Mouse (Mus musculus): ENCODE measurements at regions not wholly inside any gene's neighbourhood (a gene's known extent, or its start where the extent isn't known, plus 50 kb on each side); places are given as distances from the start of the nearest gene placed in this dataset.

DNA sequence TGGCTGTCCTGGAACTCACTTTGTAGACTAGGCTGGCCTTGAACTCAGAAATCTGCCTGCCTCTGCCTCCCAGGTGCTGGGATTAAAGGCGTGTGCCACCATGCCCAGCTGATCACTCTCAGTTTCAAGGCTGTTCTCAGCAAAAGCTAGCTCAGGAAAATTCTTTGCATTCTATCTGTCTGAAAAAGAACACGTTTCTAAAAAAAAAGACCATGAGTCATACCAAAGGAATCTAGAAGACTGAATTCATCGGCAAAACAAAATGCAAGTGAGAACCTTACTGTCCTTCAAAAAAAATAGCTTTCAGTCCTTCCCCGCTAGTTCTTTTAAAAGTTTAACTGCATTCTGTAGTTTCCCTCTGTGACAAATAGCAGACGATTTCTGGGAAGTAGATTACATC lies 596.3 kb upstream of the Syt1 start:
- in situ Hi-C loops (cut with MboI, MseI): no loop called here

DNA sequence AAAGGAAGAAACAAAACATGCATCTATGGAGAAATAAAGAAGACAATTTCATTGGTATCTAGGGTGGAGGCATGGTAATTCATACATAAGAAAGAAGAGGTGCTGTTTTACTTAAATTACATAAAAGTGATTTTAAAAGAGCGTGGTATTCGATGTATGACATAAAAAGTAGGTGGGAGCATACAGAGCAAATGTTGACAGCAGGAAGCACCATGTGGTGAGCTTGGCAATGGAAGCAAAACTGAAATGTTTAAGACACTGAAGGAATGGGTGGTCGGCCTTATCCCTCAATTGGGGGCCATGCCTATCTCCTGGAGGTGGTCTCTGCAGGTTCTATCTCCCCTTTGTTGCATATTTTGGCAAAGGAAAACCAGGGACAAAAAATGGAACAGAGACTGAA lies 592.5 kb upstream of the Syt1 start:
- in situ Hi-C loops (cut with MboI, MseI): no loop called here

DNA sequence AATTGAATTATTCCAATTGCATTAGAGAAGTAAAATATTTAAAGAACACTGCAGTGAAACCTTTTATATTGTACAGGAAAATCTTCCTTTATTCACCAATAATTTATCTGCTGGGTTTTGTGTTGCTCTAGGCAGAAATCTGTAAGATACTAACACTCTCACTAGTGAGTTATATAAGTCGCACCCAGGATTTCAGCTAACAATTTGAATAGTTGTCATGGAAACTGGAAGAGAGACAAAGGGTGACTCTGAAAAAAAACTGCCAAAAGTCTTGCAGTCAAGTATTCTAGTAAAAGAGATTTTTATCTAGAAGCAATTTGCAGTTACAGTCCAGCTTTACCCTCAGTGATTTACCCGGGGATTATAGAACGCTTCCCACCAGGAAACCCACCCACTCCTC lies 587.8 kb upstream of the Syt1 start:
- in situ Hi-C loops (cut with MboI, MseI): no loop called here

DNA sequence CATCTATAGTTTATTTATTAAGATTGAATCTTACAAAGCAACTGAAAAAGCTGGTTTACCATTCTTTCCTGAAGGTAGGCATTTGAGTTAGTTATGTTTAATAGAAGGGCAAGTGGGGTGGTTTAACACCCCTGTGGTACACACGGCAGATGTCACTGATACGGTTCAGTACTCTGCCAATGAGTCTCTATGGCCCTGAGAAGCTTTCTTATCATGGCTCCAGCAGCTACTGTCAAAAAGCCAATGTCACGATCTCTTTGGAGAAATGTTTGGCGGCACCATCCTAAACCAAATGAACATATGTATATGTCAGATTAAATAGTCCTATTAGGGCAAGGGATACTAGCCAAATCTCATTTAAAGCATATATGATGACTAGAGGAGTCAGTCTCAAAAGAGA lies 562.4 kb upstream of the Syt1 start:
- in situ Hi-C loops (cut with MboI, MseI): no loop called here

DNA sequence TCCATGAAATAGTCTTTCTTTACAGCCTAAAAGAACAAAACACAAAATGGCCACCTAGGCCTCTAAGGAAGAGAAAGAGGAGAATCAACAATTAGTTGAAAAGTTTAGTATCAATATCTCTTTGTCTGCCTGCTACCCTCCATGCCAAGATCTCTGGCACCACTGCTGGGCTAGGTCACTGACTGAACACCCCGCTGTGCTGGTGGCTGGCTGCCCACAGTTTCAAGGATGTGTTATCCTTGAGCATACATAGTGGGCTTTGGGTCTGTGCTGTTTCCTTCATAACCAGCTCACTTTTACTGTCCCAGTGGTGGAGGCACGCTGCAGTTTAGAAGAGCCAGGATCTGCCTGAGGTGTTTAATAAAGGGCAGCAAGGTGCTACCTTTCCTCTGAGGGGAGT lies 559.0 kb upstream of the Syt1 start:
- in situ Hi-C loops (cut with MboI, MseI): no loop called here

DNA sequence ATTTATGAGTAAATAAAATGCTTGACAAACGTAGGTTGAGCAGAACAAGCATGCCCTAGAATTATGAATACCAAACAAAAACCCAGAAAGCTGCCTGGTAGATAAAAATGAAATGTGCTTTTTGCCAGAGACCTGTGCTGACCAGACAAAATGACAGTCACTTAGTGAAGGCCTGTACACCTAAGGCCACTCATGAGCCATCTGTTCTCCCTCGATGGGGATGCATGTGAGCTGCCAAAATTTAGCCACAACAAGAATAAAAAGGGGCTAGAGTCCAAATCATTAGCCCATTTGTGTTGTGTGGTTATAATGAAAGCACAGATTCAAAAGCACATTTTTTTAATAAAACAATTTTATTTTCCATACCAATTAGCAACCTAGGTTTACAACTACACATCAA lies 555.9 kb upstream of the Syt1 start:
- in situ Hi-C loops (cut with MboI, MseI): no loop called here

DNA sequence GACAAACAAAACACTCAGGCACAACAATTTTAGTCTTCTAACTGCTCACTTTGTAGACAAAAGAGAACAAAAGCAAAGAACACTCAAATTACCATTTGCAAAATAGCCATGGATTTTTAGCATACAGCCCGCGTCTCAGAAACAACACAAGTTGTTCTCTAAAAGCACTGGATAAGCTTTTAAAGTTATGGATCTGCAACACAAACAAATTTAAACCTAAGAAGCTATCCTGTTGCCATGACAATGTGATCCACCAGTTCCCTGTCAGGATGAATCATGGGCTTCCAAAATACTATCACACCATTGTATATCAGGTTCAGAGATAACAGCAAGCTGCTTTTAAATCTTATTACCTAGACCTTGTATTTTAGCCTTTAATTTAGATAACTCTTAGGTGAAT lies 550.9 kb upstream of the Syt1 start:
- in situ Hi-C loops (cut with MboI, MseI): no loop called here

DNA sequence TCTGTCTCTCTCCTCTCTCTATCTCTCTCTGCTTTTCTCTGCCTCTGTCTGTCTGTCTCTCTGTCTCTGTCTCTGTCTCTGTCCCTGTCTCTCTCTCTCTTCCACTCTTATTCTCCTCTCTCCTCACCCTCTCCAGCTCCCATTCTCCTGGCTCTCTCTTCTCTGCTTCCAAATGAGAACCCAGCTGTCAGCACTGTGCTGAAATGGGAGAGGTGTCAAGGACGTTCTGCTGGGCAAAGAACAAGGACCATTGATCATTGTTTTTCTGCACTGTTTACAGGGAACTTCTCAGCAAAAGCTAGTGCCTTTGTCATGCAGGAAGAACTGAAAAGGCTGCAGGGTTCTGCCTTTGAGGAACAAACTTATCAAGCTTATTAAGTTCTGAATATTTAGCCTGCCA lies 550.3 kb upstream of the Syt1 start:
- in situ Hi-C loops (cut with MboI, MseI): no loop called here

DNA sequence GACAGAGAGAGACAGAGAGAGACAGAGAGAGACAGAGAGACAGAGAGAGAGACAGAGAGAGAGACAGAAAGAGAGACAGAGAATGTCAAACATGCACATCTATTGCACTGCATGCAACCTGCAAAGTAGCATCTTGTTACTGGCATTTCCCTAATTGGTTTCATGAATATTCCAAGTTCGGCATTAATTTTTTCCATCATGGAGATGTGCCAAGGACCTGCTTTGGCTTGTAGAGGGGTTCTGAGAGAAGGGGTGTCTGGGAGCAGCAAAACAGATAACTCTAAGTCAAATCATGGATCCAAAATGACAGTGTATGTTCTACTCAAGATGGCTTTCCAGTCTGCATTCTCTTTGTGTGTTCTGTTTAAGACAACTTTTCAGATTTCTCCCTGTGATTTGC lies 532.5 kb upstream of the Syt1 start:
- in situ Hi-C loops (cut with MboI, MseI): no loop called here

DNA sequence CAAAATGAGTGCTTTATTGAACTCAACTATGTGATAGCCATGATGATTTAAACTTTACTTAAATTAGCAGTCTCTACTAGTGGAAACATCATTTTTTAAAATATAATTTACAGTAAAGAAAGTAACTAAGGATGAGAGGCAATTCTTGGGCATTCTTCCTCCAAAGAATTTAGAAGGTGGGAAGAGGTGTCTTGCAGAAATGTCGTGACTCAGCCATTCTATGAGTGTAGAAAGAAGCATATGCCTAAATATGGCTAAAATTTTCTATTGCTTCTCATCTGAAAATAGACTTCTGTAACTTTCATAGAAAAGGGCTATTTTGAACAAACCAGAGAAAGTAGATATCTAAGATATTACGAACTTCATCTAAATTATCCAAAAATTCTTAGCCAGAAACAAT lies 529.4 kb upstream of the Syt1 start:
- in situ Hi-C loops (cut with MboI, MseI): no loop called here

DNA sequence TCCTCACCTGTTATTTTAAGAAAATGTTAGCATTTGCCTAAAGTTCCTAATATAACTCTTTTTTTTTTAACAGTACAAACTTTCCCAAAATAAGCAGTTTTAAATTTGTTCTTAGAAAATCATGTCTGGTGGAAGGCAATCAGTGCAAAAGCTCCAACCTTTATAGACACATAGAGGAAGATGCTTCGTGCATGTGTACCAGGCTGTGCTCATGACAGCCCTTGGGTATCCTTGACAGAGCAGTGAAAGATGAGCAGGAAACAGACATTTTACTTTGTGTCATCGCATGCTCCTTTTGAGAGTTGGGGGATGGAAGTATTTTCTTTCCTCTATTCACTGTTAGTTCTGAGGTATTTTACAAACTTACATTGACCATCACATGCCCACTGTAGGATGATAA lies 517.3 kb upstream of the Syt1 start:
- in situ Hi-C loops (cut with MboI, MseI): no loop called here

DNA sequence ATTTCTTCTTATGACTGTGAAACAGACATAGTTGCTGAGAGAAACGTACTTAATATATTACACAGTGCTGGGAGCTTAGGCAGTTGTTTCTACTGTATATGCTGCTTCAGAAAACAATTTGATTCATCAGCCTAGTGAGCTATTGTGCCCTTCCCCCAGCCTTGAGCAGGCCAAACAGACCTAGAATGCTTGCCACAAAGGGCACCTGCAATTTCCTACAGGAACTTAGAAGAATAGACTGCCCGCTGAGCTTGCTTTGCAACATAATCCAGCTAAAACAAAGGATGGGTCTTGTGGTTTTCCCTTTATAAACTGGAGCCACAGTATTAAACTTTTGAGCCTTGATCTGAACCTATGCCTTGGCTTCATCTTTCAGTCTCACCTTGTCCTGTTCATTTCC lies 510.9 kb upstream of the Syt1 start:
- in situ Hi-C loops (cut with MboI, MseI): no loop called here

DNA sequence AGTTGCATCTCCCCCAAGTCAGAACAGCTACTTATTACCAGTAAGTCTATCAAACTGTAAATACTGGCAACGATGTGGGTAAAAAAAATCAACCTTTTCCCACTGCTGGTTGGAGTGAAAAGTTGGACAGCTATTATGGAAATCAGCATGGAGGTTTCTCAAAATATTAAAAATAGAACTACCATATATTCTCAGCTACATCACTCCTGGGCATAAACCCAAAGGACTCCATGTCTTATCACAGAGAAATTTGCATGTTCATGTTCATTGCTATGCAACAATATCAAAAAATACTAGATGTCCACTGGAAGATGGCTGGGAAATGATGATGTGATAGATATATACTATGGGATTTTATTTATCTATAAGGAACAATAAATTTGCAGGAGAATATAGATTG lies 506.9 kb upstream of the Syt1 start:
- in situ Hi-C loops (cut with MboI, MseI): no loop called here

DNA sequence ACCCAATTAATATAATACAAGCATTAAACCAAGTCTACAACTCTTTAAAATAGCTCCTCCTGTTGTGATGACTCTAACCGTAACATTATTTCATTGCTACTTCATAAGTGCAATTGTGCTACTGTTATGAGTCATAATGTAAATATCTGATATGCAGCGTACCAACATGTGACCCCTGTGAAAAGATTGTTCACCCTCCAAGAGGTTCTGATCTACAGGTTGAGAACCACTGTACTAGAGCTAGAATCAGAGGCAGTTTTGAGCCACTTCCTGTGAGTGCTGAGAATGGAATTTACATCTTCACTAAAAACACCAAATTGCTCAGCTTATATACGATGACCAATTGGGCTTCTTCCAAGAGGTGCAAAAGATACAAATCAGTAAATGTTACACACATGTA lies 504.4 kb upstream of the Syt1 start:
- in situ Hi-C loops (cut with MboI, MseI): no loop called here

DNA sequence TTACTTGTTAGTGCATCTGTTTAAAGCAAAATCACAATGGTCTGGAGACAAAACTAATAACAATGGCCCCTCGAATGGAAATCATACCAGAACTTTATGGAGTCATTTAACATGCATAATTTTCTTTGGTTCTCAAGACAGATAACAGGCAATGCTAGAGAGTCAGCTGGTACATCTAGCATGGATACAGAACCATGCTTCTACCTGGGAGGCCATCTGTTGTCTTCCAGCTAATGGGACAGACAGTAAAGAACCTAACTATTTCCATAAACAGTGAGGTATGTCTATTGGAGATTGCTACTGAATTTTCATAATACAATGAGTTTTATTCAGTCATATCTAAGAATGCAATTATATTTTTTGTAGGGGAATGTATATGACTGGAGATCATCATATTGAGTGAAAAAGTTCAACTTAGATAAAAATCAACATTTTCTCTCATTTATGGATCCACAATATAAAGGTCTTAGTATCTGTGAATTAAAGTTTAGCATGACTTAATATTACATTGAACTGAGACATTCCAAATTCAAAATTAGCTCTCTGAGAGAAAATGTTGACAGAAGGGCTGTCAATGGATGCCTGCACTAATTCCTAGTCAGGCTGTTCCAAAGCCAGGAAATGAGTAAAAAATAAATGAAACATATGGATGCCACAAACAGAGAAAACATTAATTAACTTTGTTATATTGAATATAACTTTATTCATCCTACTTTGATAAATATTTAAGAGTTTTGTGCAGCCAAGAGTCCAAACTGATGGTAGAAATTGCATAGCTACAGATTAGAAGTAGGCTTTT lies 500.3 kb upstream of the Syt1 start:
- in situ Hi-C loops (cut with MboI, MseI): no loop called here

DNA sequence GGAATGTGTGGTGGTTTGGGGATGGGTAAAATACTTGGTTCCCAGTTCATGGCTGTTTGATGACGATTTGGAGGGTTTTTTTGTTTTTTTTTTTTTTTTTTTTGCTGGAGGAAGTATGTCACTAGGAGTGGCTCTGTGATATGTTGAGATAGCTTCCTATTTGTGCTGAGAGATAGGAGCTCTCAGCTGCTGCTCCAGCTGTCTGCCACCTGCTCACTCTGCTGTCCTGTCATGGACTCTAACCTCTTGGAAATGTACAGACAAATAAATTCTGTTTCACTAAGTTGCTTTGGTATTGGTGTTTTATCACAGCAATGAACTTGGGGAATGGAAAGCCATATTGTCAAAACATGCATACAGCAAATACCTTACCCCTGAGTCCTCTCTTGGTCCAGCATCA lies 497.8 kb upstream of the Syt1 start:
- in situ Hi-C loops (cut with MboI, MseI): no loop called here

DNA sequence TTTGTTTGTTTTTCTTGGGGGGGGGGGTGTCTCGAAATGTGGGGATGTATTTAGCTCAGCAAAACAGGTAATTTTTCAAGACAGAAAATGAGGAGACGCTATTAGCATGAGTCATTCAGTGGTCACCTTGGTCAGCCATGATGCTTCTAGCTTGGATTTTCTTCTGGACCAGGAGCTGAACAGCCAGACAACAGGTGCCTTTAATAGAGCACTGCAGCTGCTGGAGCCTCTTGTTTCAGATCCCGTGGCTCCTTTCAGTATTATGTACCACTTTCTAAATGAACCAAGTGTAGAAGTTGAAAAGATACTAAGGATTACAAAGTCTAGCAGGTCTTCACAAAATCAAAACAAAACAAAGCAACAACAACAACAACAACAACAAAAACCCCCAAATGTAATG lies 496.4 kb upstream of the Syt1 start:
- in situ Hi-C loops (cut with MboI, MseI): no loop called here

DNA sequence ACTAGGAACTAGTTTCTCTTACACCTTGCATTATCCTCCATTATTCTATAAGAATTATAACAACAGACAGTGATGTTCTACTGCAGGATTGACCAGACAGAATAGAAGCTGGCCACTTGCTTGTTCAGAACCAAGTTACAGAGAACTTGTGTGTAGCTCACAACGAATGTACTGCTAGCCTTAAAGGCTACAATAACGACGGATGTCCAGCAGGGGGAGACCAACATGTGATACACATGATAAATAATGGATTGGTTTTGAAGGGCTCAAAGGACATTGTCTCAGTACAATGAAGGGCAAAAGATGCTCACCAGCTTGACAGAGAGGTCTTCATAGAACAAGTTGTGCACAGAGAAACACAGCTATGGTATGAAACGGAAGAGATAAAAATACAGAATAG lies 493.9 kb upstream of the Syt1 start:
- in situ Hi-C loops (cut with MboI, MseI): no loop called here

DNA sequence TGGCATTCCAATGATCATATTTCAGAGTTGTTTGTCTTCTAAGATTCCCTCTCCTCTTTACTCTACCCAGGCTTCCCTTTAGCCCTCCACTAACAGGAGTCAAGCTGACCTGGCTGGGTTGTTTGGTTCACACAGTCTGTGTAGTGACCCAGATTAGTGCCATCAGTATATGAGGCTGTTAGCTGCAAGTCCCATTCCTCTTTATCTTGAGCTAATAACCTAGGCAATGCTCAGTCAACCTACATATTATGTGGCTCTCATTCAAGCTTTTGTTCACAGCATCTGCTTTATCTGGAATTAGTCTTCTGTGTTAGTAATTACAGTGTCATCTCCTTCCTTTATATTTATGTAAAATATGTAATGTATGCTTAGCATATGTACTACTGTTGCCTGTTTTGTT lies 490.1 kb upstream of the Syt1 start:
- in situ Hi-C loops (cut with MboI, MseI): no loop called here

DNA sequence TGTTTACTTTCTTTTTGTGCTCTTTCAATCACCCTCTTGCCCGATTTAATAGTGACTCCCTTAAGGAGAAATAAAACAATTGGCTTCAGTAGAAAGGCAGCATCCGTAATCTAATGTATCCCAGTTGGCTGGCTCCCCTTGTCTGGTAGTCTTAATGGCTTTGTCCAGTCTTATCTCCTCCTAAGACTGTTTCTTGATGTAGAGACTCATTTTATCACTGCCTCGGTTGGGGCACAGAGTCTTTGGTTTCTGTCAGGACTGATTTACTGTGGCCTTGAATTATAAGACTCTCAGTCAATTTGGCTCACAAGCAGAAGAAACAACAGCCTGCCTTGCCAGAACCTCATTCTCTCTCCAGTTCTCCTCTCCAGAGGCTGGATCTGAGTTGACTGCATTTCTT lies 487.5 kb upstream of the Syt1 start:
- in situ Hi-C loops (cut with MboI, MseI): no loop called here

DNA sequence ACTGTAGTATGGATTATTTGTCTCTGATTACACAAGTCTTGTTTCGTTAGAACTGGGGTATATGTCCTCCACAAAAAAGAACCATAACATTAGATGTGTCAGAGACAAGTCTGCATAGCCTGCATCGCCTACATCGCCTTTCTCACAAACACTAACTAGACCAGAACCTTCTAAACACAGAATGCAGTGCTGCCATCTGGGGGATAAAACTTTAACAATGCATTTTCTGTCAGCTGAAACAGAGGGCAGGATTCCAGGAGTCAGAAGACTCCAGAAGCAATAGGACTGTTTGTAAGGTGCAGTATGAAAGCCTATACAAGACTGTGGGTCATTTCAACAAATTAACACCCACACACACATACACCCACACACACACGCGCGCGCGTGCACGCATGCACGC lies 485.4 kb upstream of the Syt1 start:
- in situ Hi-C loops (cut with MboI, MseI): no loop called here

DNA sequence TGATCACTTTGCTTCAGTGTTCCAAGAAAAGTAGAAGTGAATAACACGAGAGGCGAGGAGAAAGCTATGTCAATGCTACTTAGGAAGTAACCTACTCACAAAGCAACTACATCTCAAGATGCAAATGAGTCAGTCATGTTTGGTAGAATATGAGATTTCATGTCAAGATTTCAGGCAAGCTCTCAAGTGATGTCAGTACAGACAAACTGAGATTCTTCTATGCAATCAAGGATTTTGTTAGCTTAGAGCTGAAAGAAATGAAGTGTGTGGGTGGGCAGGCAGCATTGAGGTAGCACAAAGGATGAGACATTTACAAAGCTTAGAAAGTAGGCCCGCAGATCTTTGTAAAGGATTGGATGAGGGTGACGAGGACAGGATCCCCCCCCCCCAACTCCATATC lies 480.0 kb upstream of the Syt1 start:
- in situ Hi-C loops (cut with MboI, MseI): no loop called here

DNA sequence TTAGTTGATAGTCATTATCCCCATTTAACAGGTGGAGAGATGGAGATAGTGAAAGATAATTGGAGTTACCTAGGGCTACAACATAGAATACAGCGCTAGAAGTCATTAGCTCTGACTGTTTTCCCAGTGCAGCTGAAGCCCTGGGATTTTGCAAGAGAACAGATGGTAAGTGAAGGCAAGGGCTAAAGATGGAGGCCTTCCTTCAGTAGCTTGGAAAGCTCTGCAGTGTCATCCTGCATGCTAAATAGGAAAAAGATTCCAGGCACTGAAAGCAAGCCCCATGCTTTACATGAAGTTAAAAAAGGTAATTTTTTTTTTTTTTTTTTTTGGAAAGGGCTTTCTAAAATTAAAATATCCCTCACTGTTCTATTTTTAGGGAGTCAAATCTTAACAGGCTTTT lies 477.2 kb upstream of the Syt1 start:
- in situ Hi-C loops (cut with MboI, MseI): no loop called here

DNA sequence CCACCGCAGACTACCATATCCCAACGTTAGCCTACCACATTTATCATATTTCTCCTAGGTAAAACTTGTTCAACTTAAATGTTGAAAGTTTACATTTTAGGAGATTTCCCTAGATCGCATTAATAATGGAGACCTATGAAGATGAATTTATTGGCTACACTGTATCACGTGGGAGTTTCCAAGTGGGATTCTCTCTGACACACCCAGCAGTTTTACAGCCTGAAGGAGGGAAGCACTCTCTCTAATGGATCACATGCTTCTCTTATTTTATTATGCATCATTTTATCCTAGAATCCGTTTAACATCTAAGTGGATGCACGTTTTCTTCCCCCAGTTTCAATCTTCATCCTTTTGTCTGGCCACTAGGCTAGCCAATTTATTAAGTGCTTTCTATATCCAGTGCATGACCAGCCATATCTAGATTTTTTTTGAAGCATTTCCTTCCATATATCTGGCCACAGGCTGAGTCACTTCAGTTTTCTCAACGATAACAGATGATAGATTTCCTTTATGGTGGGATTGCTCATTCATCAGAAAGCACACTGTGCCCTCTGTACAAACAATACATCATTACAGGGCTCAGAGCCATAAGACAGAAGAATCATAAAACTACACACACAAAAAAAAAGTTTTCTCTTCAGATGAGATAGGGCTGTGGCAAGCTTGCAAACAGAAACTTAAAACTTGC lies 476.3 kb upstream of the Syt1 start:
- in situ Hi-C loops (cut with MboI, MseI): no loop called here
